Mouse (Mus musculus) ES-E14 (cell line): Measurements from ENCODE around the gene Pou2f2. TPM values are rescaled to one million over a fixed set of nuclear protein-coding genes. Genes with fewer than 3 reads are reported as not detected.

Experiments used
- DNase-seq: peaks from one replicate; pipeline ENCODE4 v3.0.0-alpha.2; 2013; ENCODE audit warnings: low read depth, low spot score
- H3K27ac ChIP-seq: 2 replicates; pipeline ENCODE4 v1.5.1; 2012; ENCODE audit warnings: low read depth, mild to moderate bottlenecking, low read length, moderate library complexity, mixed read lengths; ENCODE audit not compliant: poor library complexity, insufficient read depth, severe bottlenecking
- H3K36me3 ChIP-seq: 2 replicates; pipeline ENCODE4 v1.6.1; 2012; ENCODE audit warnings: mild to moderate bottlenecking, low read length, moderate library complexity, mixed read lengths; ENCODE audit not compliant: control insufficient read depth, poor library complexity, insufficient read depth, severe bottlenecking
- H3K4me1 ChIP-seq, 2 experiments: fragments of 150-350 bp in 1 of 2; sonication (generic) in 1 of 2; 2 replicates each; pipeline ENCODE4 v1.6.1; 2012; ENCODE audit warnings: low read length in 2 of 2, mild to moderate bottlenecking in 1 of 2, mixed read lengths in 1 of 2; ENCODE audit not compliant: control insufficient read depth in 2 of 2, insufficient read depth in 2 of 2, poor library complexity in 1 of 2
- H3K4me3 ChIP-seq, 2 experiments: fragments of 150-350 bp in 1 of 2; sonication (generic) in 1 of 2; 2 replicates each; pipeline ENCODE4 v1.5.1; 2012; ENCODE audit warnings: low read length in 2 of 2, low read depth in 1 of 2, mild to moderate bottlenecking in 1 of 2, mixed read lengths in 1 of 2; ENCODE audit not compliant: insufficient read depth in 1 of 2, poor library complexity in 1 of 2, severe bottlenecking in 1 of 2
- H3K9ac ChIP-seq: 2 replicates; pipeline ENCODE4 v1.6.1; 2012; ENCODE audit warnings: low read depth, mild to moderate bottlenecking, low read length, mixed read lengths; ENCODE audit not compliant: poor library complexity, insufficient read depth, severe bottlenecking
- H3K9me3 ChIP-seq: fragments of 150-350 bp; sonication (generic); 2 replicates; pipeline ENCODE4 v1.6.1; 2012; ENCODE audit warnings: low read depth, mild to moderate bottlenecking, low read length; ENCODE audit not compliant: control insufficient read depth, insufficient read depth
- CHD2 ChIP-seq: IDR thresholded peaks from 2 replicates; pipeline ENCODE4 v1.6.1; 2014; ENCODE audit warnings: mild to moderate bottlenecking, low read depth, low read length, inconsistent platforms
- HCFC1 ChIP-seq: IDR thresholded peaks from 2 replicates; pipeline ENCODE4 v1.6.1; 2012; ENCODE audit warnings: low read length, inconsistent platforms, borderline replicate concordance; ENCODE audit not compliant: insufficient read depth
- MAFK ChIP-seq: IDR thresholded peaks from 2 replicates; pipeline ENCODE4 v1.6.1; 2014; ENCODE audit warnings: mild to moderate bottlenecking, low read depth, low read length, inconsistent platforms; ENCODE audit not compliant: insufficient read depth
- ZC3H11A ChIP-seq: IDR thresholded peaks from 2 replicates; pipeline ENCODE4 v1.6.1; 2012; ENCODE audit warnings: low read depth, mild to moderate bottlenecking, inconsistent platforms, low read length, borderline replicate concordance
- ZNF384 ChIP-seq: IDR thresholded peaks from 2 replicates; pipeline ENCODE4 v1.6.1; 2012; ENCODE audit warnings: low read depth, low read length, inconsistent platforms
- in situ Hi-C, 2 experiments: fragments of 600-800 bp; cut with MboI; formaldehyde crosslinking; loops; one replicate each; pipeline ENCODE4 v1.15.1; 2025; ENCODE audit warnings: low sequenced_read_pairs in 2 of 2, inconsistent platforms in 1 of 2; ENCODE audit not compliant: unreplicated experiment in 2 of 2
- total RNA-seq: library from RNA; depleted of rRNA; stranded (reverse); fragments of 300-350 nt; gene quantifications from 2 replicates; pipeline ENCODE4 v1.2.3, GENCODE M21; 2012

The Pou2f2 gene
- total RNA-seq, 1 experiment: 2.4 TPM

DNA sequence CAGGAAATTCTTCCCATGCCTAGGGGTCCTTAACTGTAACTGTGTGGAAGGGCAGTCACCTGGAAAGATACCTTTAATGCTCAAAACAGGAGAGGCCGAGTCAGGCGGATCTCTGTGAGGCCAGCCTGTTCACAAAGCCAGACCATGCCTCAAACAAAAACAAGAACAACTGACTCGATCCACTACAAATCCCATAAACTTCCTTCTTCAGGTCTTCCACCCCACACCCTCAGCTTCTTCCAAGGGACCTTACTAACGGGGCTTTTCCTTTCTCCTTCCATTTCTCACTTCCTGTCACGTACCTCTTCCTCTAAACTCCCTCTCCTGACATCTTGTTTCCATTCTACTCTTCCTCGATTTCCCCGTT lies 103.2 kb downstream of the Pou2f2 start:
- peak overlapping the region; percentile 80 for H3K9ac ChIP-seq
- H3K27ac ChIP-seq: peak overlapping the region; percentile 59; the same call in 1 of the 2 replicates
- no peaks in the 10 kb centered on the region for H3K9me3 ChIP-seq
- DNase-seq: no peak
- in situ Hi-C loops: no loop called here
- TF ChIP-seq HCFC1 (no peak), CHD2 (no peak), ZNF384 (no peak), MAFK (no peak)
- H3K4me3 ChIP-seq: peak overlapping the region; percentile 59 to 85
- peaks cover 20% of the 10 kb centered on the region for H3K36me3 ChIP-seq
- H3K4me1 ChIP-seq: peaks cover 6 to 34% of the 10 kb centered on the region in 2 experiments; a peak in 3 of 4 replicates

DNA sequence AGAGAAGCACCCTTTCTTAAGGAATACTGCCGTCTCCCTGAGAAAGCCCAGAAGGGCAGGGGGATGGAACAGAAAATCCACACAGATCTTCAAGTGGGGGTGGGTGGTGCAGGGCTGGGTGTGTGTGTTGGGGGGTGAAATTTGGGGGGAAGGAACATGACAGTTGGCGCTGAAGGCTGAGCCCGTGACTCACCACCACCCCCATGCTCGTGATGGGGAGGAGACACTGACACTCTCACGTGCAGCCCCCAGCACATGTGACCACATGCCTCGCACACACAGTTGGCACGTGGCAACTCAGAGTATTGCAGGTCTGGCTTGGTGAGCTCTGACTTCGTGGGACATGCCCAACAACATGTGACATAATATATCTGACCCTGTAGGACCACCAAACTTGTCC lies 105.6 kb downstream of the Pou2f2 start:
- Histone ChIP-seq H3K9me3 (no peaks in the 10 kb centered on the region), H3K4me3 (no peak overlapping the region), H3K4me1 (peaks cover 6 to 19% of the 10 kb centered on the region in 2 experiments; a peak in 3 of 4 replicates), H3K27ac (no peak overlapping the region), H3K9ac (no peak overlapping the region), H3K36me3 (no peaks in the 10 kb centered on the region)
- TF ChIP-seq HCFC1: no peak
- no peak for TF ChIP-seq MAFK
- no peak for TF ChIP-seq CHD2
- TF ChIP-seq ZNF384: no peak
- TF ChIP-seq ZC3H11A: no peak
- no peak for DNase-seq
- in situ Hi-C loops: no loop called here

DNA sequence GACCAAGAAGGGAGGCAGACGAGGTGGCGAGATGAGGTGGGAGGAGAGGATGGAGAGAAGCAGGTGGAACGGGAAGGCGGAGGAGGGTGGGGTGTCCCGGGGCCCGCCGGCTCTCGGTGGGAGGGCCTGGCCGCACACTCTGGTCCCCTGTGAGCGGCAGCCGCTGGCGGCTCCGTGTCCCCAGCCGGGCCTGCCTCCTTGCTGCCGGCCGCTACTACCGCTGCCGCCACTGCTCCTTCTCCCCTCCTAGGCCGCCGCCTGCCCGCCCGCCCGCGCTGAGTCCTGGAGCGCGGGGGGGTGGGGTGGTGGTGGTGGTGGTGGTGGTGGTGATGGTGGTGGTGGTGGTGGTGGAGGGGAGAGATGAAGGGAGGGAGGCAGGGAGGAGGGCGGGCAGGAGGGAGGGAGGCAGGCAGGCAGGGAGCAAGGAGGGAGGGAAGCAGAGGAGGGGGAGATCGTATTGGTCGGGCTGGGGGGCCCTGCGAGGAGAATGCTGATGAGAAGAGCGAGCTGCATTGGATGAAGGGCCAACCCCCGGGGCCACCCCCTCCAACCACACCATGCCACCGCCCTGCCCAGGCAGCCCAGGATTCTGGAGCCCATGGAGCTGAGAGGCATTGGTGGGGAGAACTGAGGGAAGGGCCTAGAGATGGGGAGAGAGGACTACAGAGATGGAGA lies 106.7 kb downstream of the Pou2f2 start:
- TF ChIP-seq ZC3H11A (no peak), HCFC1 (no peak), ZNF384 (no peak), MAFK (no peak), CHD2 (no peak)
- Histone ChIP-seq H3K27ac (no peak overlapping the region), H3K9me3 (no peaks in the 10 kb centered on the region), H3K4me1 (peaks cover under 1 to 15% of the 10 kb centered on the region in 2 experiments; a peak in 2 of 4 replicates), H3K36me3 (peaks cover 2% of the 10 kb centered on the region; the same call in 1 of the 2 replicates), H3K4me3 (peak overlapping the region; percentile 54 to 67), H3K9ac (peak overlapping the region; percentile 55)
- DNase-seq: no peak
- in situ Hi-C loops: no loop called here

DNA sequence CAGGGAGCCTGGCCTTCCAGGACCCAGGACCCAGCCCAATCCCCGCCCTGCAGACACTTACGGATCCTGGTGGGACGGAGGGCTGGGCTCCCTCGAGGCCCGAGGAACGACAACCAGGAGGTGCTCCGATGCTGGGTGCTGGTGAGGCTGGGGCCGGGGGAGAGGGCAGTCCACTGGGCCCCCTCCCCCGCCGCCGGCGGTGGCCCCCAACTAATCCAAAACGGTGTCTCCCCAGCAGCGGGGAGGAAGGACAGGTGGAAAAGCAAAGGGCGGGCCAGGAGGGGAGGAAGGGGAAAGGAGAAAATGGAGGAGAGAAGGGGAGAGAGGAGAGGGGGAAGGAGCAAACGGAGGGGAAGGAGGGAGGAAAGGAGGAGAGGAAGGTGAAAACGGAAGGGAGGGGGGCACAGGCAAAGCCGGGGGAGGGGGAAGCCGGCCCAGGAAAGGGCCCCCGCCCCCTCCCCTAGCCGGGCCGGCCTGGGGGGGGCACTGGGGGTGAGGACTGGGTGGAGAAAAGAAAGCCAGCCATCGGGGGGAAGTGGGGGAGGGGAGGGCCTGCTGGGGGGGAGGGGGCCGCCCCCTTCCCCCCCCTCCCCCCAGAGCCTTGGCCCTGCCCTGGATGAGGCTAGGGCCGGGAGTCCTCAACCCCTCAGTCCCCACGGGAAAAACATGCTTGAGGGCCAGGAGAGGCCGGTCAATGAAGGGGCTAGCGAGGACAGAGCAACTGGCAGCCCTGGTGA lies 107.4 kb downstream of the Pou2f2 start, which contains the start of the genes Grik5 and Zfp574:
Gene Grik5, minus strand, starts transcription at position 368 of the 737 bp plus-strand sequence.
Gene Zfp574, plus strand, starts transcription at position 589 of the 737 bp plus-strand sequence.
- TF ChIP-seq HCFC1 (no peak), ZC3H11A (no peak), CHD2 (no peak), MAFK (no peak), ZNF384 (no peak)
- in situ Hi-C loops: no loop called here
- Histone ChIP-seq H3K4me3 (peak within 1 kb of the TSS; percentile 54 to 67), H3K4me1 (peaks cover 0 to 15% of the 10 kb centered on the region in 2 experiments; a peak in 1 of 4 replicates), H3K27ac (no peak within 1 kb of the TSS), H3K9ac (peak within 1 kb of the TSS; percentile 55), H3K36me3 (peaks cover 5% of the 10 kb centered on the region; the same call in 1 of the 2 replicates), H3K9me3 (no peaks in the 10 kb centered on the region)
- no peak for DNase-seq
